Mouse (Mus musculus) embryonic facial prominence, embryonic 14.5 days (tissue): Measurements from ENCODE around the gene Rrp7a. TPM values are rescaled to one million over a fixed set of nuclear protein-coding genes. Genes with fewer than 3 reads are reported as not detected.
A peak's percentile ranks its signal among the peaks of the same experiment; 100 is the strongest.
"Not testable (repeated sequence)": the region's sequence is repeated elsewhere in the genome, so short reads cannot be mapped to it uniquely, and the experiment has no call there.

Experiments used
- ATAC-seq: fragments of 200-750 bp; cut with Nextera tagmentation; 2 replicates; pipeline ENCODE4 v1.8.0; 2017; ENCODE audit warnings: low read depth, moderate number of reproducible peaks, moderate TSS enrichment
- DNase-seq: peaks from one replicate; pipeline ENCODE4 v3.0.0-alpha.2; 2015; ENCODE audit warnings: low spot score
- H3K27ac ChIP-seq: fragments of 300-500 bp; sonication (generic); replicated peaks from 2 replicates; pipeline ENCODE4 v1.5.1; 2014; ENCODE audit warnings: low read depth, mild to moderate bottlenecking, low read length, moderate library complexity
- H3K27me3 ChIP-seq: fragments of 300-500 bp; sonication (generic); replicated peaks from 2 replicates; pipeline ENCODE4 v1.6.1; 2014; ENCODE audit warnings: low read length; ENCODE audit not compliant: control insufficient read depth, insufficient read depth
- H3K36me3 ChIP-seq: fragments of 300-500 bp; sonication (generic); 2 replicates; pipeline ENCODE4 v1.6.1; 2014; ENCODE audit warnings: low read length, mixed read lengths; ENCODE audit not compliant: control insufficient read depth, insufficient read depth
- H3K4me1 ChIP-seq: fragments of 300-500 bp; sonication (generic); 2 replicates; pipeline ENCODE4 v1.6.1; 2014; ENCODE audit warnings: antibody characterized with exemption, low read length; ENCODE audit not compliant: control insufficient read depth, insufficient read depth
- H3K4me2 ChIP-seq: fragments of 300-500 bp; sonication (generic); 2 replicates; pipeline ENCODE4 v1.6.1; 2014; ENCODE audit warnings: low read depth, mild to moderate bottlenecking, low read length, moderate library complexity, mixed read lengths
- H3K4me3 ChIP-seq: fragments of 300-500 bp; sonication (generic); 2 replicates; pipeline ENCODE4 v1.5.1; 2014; ENCODE audit warnings: low read depth, mild to moderate bottlenecking, low read length
- H3K9ac ChIP-seq: fragments of 300-500 bp; sonication (generic); 2 replicates; pipeline ENCODE4 v1.6.1; 2014; ENCODE audit warnings: low read depth, mild to moderate bottlenecking, low read length, moderate library complexity, mixed read lengths
- H3K9me3 ChIP-seq: fragments of 300-500 bp; sonication (generic); 2 replicates; pipeline ENCODE4 v1.6.1; 2016; ENCODE audit warnings: low read length; ENCODE audit not compliant: control insufficient read depth
- WGBS: fragments of 180-500 bp; shearing (Covaris S2); extraction: QIAGEN DNeasy Blood & Tissue Kit; methylation state at CpG from one replicate; pipeline ENCODE4 v1.1.7; 2014; 5-methylcytosine and 5-hydroxymethylcytosine counted together
- polyA plus RNA-seq: library from polyadenylated mRNA; unstranded; fragments of >200 nt; fragmentation: Nextera tagmentation; extraction: Ambion mirVana; gene quantifications from 2 replicates; pipeline ENCODE4 v1.2.1, GENCODE M21; 2014

Rrp7a gene
- polyA plus RNA-seq, 1 experiment from 2014 or later: 63.0 TPM

- Histone ChIP-seq H3K27ac (peak overlapping the region; percentile 68), H3K36me3 (peaks cover 71% of the 10 kb centered on the region)
- ATAC-seq: peak; percentile 59
- not testable (repeated sequence) for H3K9ac ChIP-seq, H3K27me3 ChIP-seq, H3K4me2 ChIP-seq, H3K4me3 ChIP-seq, H3K4me1 ChIP-seq, H3K9me3 ChIP-seq
- DNase-seq: peak; percentile 69
- 82% methylated on average over 3 of the region's 3 CpGs for WGBS
Observed at GRCm38 (mm10) chr15:83127037-83127436, 4.4 kb upstream of the Rrp7a start.

GRCm38 (mm10) chr15:83126582-83126981 lies 4.0 kb upstream of the Rrp7a start:
- Histone ChIP-seq H3K4me2 (no peak overlapping the region), H3K27me3 (no peaks in the 10 kb centered on the region), H3K9me3 (no peaks in the 10 kb centered on the region), H3K4me3 (no peak overlapping the region), H3K9ac (no peak overlapping the region), H3K4me1 (no peaks in the 10 kb centered on the region), H3K36me3 (peaks cover 66% of the 10 kb centered on the region), H3K27ac (peak overlapping the region; percentile 68)
- 0 out of 2 replicates have a peak, but pooled peaks have one; percentile 9 for ATAC-seq
- 91% methylated on average over 9 of the region's 9 CpGs for WGBS
- DNase-seq: peak; percentile 46

- no peak for ATAC-seq
- no peaks in the 10 kb centered on the region for H3K9me3 ChIP-seq
- no peak overlapping the region for H3K4me3 ChIP-seq
- peak overlapping the region; percentile 39; the same call in 1 of the 2 replicates for H3K27ac ChIP-seq
- peaks cover 5% of the 10 kb centered on the region; the same call in 1 of the 2 replicates for H3K4me1 ChIP-seq
- WGBS: 66% methylated on average over 5 of the region's 5 CpGs
- H3K27me3 ChIP-seq: no peaks in the 10 kb centered on the region
- peaks cover 53% of the 10 kb centered on the region for H3K36me3 ChIP-seq
- no peak overlapping the region for H3K4me2 ChIP-seq
- no peak for DNase-seq
- no peak overlapping the region for H3K9ac ChIP-seq
Observed at GRCm38 (mm10) chr15:83124625-83125024, 2.0 kb upstream of the Rrp7a start.

GRCm38 (mm10) chr15:83121709-83122565 lies 664 bp downstream of the Rrp7a start:
- peaks cover 5% of the 10 kb centered on the region; the same call in 1 of the 2 replicates for H3K4me1 ChIP-seq
- WGBS: 2% methylated on average over 25 of the region's 43 CpGs
- H3K4me2 ChIP-seq: peak overlapping the region; percentile 58
- peak overlapping the region; percentile 78; the same call in 1 of the 2 replicates for H3K27ac ChIP-seq
- H3K27me3 ChIP-seq: no peaks in the 10 kb centered on the region
- DNase-seq (peak; percentile 77), ATAC-seq (peak; percentile 51)
- peak overlapping the region; percentile 73 for H3K9ac ChIP-seq
- H3K36me3 ChIP-seq: peaks cover 52% of the 10 kb centered on the region
- H3K4me3 ChIP-seq: peak overlapping the region; percentile 80
- H3K9me3 ChIP-seq: no peaks in the 10 kb centered on the region

GRCm38 (mm10) chr15:83118360-83118759 lies 4.2 kb downstream of the Rrp7a start:
- Histone ChIP-seq H3K9me3 (no peaks in the 10 kb centered on the region), H3K36me3 (peaks cover 61% of the 10 kb centered on the region), H3K27ac (no peak overlapping the region), H3K27me3 (no peaks in the 10 kb centered on the region), H3K4me3 (no peak overlapping the region), H3K4me2 (no peak overlapping the region), H3K9ac (no peak overlapping the region), H3K4me1 (peaks cover 5% of the 10 kb centered on the region; the same call in 1 of the 2 replicates)
- WGBS: 62% methylated on average over 7 of the region's 7 CpGs
- DNase-seq (peak; percentile 88), ATAC-seq (no peak)

GRCm38 (mm10) chr15:83115071-83115470 lies 7.5 kb downstream of the Rrp7a start:
- WGBS: 80% methylated on average over 6 of the region's 6 CpGs
- Histone ChIP-seq H3K27ac (no peak overlapping the region), H3K36me3 (peaks cover 60% of the 10 kb centered on the region), H3K27me3 (no peaks in the 10 kb centered on the region), H3K4me2 (no peak overlapping the region), H3K4me1 (peaks cover 4% of the 10 kb centered on the region; the same call in 1 of the 2 replicates), H3K9me3 (no peaks in the 10 kb centered on the region), H3K9ac (no peak overlapping the region), H3K4me3 (no peak overlapping the region)
- no peak; the same call in 1 of the 2 replicates for ATAC-seq
- no peak for DNase-seq

GRCm38 (mm10) chr15:83114106-83114505 lies 8.5 kb downstream of the Rrp7a start:
- Histone ChIP-seq H3K4me3 (no peak overlapping the region), H3K4me2 (no peak overlapping the region), H3K9ac (no peak overlapping the region), H3K27me3 (no peaks in the 10 kb centered on the region), H3K27ac (no peak overlapping the region), H3K9me3 (no peaks in the 10 kb centered on the region), H3K36me3 (peaks cover 50% of the 10 kb centered on the region), H3K4me1 (peaks cover 4% of the 10 kb centered on the region; the same call in 1 of the 2 replicates)
- no peak for ATAC-seq
- 86% methylated on average over 9 of the region's 9 CpGs for WGBS
- no peak for DNase-seq

- ATAC-seq: peak; percentile 67
- no peak overlapping the region for H3K27ac ChIP-seq
Observed at GRCm38 (mm10) chr15:83112898-83113297, 9.7 kb downstream of the Rrp7a start.

More at GRCm38 (mm10) chr15:83112898-83113297, 9.7 kb downstream of the Rrp7a start:
- Histone ChIP-seq H3K4me1 (peaks cover 4% of the 10 kb centered on the region; the same call in 1 of the 2 replicates), H3K36me3 (peaks cover 39% of the 10 kb centered on the region), H3K27me3 (no peaks in the 10 kb centered on the region), H3K9ac (no peak overlapping the region), H3K9me3 (no peaks in the 10 kb centered on the region), H3K4me3 (no peak overlapping the region), H3K4me2 (no peak overlapping the region)
- WGBS: 12% methylated on average over 7 of the region's 11 CpGs
- peak; percentile 67 for DNase-seq
